Comparison of ENCODE assay signal across 9 mouse cellular contexts in the genomic region with DNA sequence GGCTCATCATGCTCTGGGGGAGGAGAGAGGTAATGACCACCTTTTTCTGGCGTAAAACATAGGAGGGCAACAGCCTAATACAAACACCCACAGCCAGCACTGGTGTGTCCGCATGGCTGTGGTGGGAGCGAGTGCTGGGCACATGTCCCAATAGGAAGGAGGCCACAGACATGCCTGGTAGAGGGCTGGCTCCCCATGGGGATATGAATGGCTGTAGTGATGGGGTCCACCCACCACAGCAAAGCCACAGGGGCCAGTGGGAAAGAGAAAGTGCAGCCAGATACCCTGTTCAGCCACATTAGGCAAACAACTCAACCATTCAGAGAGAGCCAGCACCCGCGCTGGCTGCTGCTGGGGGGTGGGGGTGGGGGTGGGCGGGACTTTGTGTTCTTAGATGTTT.
A peak's percentile ranks its signal among the peaks of the same experiment; 100 is the strongest.
DNase-seq lines count a peak whose midpoint lies in the region; ATAC-seq and TF ChIP-seq lines count a peak whose summit lies in the region.
"Had no signal": no experiment of that assay in that cellular context is flagged by ENCODE, and none has a peak within 500 bp of the region (broad histone marks: within the 10 kb centered on the region; RNA-seq: fewer than 3 reads in every experiment).

No protein-coding gene starts in this region.

- H3K27ac ChIP-seq in layer of hippocampus, adult 2 months: peak overlapping the region; percentile 87
- H3K27ac ChIP-seq in embryonic facial prominence, embryonic 12.5 days: no peak overlapping the region
- peak overlapping the region; percentile 100; the same call in 1 of the 2 replicates for H3K27ac ChIP-seq in hindbrain, embryonic 11.5 days (ENCODE audit: low read depth, low read length)
- H3K27ac ChIP-seq in midbrain, embryonic 11.5 days (ENCODE audit: low read depth, low read length): no peak overlapping the region
- no peak overlapping the region for H3K27ac ChIP-seq in thymus, adult 2 months (ENCODE audit: control insufficient read depth, insufficient read depth, low read length)

- DNase-seq in layer of hippocampus, adult 2 months (ENCODE audit: low spot score in 2 of 2): no peak
- no peak for DNase-seq in layer of hippocampus, postnatal 14 days (ENCODE audit: low spot score in 2 of 2)
- no peak for DNase-seq in hindbrain, embryonic 11.5 days (ENCODE audit: low spot score)
- peak; percentile 83 for DNase-seq in midbrain, embryonic 11.5 days (ENCODE audit: low spot score, missing footprints)
- no peak for DNase-seq in testis, postnatal 10 days (ENCODE audit: low spot score)
- DNase-seq in kidney, adult 18-20 months: no peak
- DNase-seq in thymus, adult 2 months: no peak

- H3K9me3 ChIP-seq in embryonic facial prominence, embryonic 12.5 days: no peaks in the 10 kb centered on the region
- H3K9me3 ChIP-seq in hindbrain, embryonic 11.5 days (ENCODE audit: control insufficient read depth, low read length): no peaks in the 10 kb centered on the region
- H3K9me3 ChIP-seq in midbrain, embryonic 11.5 days (ENCODE audit: control insufficient read depth, low read length): no peaks in the 10 kb centered on the region

- 33% methylated on average over 6 of the region's 6 CpGs for WGBS in embryonic facial prominence, embryonic 12.5 days
- 33% methylated on average over 5 of the region's 6 CpGs for WGBS in hindbrain, embryonic 11.5 days
- 37% methylated on average over 6 of the region's 6 CpGs for WGBS in midbrain, embryonic 11.5 days
- WGBS in thymus, adult 2 months: 78% methylated on average over 6 of the region's 6 CpGs

- no peak for TF ChIP-seq CTCF in layer of hippocampus, adult 2 months (conservative IDR thresholded peaks at IDR 0.05)
- TF ChIP-seq CTCF in thymus, adult 2 months (IDR thresholded peaks at IDR 0.05; ENCODE audit: borderline replicate concordance, control insufficient read depth, extremely low read depth, insufficient read depth, low read length, poor library complexity): no peak

- no peak overlapping the region for H3K9ac ChIP-seq in embryonic facial prominence, embryonic 12.5 days
- no peak overlapping the region for H3K9ac ChIP-seq in hindbrain, embryonic 11.5 days (ENCODE audit: low read depth, low read length)
- no peak overlapping the region for H3K9ac ChIP-seq in midbrain, embryonic 11.5 days (ENCODE audit: low read length)

- no peak for TF ChIP-seq POLR2A in thymus, adult 2 months (IDR thresholded peaks at IDR 0.05; ENCODE audit: control insufficient read depth, extremely low read depth, insufficient read depth, low read length, poor library complexity)

- peaks cover 45% of the 10 kb centered on the region for H3K4me1 ChIP-seq in embryonic facial prominence, embryonic 12.5 days
- peaks cover 24% of the 10 kb centered on the region for H3K4me1 ChIP-seq in hindbrain, embryonic 11.5 days (replicated peaks; ENCODE audit: control insufficient read depth, insufficient read depth, low read length)
- peaks cover 39% of the 10 kb centered on the region for H3K4me1 ChIP-seq in midbrain, embryonic 11.5 days (ENCODE audit: control insufficient read depth, insufficient read depth, low read length)
- peaks cover 40% of the 10 kb centered on the region for H3K4me1 ChIP-seq in thymus, adult 2 months (replicated peaks; ENCODE audit: control insufficient read depth, insufficient read depth, low read length)

- peak overlapping the region; percentile 3; the same call in 1 of the 2 replicates for H3K4me2 ChIP-seq in embryonic facial prominence, embryonic 12.5 days (replicated peaks)
- H3K4me2 ChIP-seq in hindbrain, embryonic 11.5 days (replicated peaks; ENCODE audit: low read depth, low read length): no peak overlapping the region
- no peak overlapping the region for H3K4me2 ChIP-seq in midbrain, embryonic 11.5 days

- no peak for ATAC-seq in embryonic facial prominence, embryonic 12.5 days (ENCODE audit: insufficient number of reproducible peaks, insufficient read depth, low FRiP score, low TSS enrichment)
- no peak for ATAC-seq in hindbrain, embryonic 11.5 days (ENCODE audit: low FRiP score)
- ATAC-seq in midbrain, embryonic 11.5 days (ENCODE audit: low FRiP score): no peak
- ATAC-seq: Patski had no signal

- peaks cover 15% of the 10 kb centered on the region for H3K27me3 ChIP-seq in embryonic facial prominence, embryonic 12.5 days
- H3K27me3 ChIP-seq in hindbrain, embryonic 11.5 days (ENCODE audit: control insufficient read depth, insufficient read depth, low read length): no peaks in the 10 kb centered on the region; the same call in 1 of the 2 replicates
- H3K27me3 ChIP-seq in midbrain, embryonic 11.5 days (ENCODE audit: control insufficient read depth, insufficient read depth, low read length): peaks cover 4% of the 10 kb centered on the region
- no peaks in the 10 kb centered on the region for H3K27me3 ChIP-seq in thymus, adult 2 months (ENCODE audit: control insufficient read depth, insufficient read depth, low read length)
- H3K27me3 ChIP-seq: Patski had no signal

- no peak overlapping the region for H3K4me3 ChIP-seq in layer of hippocampus, adult 2 months
- no peak overlapping the region for H3K4me3 ChIP-seq in embryonic facial prominence, embryonic 12.5 days
- H3K4me3 ChIP-seq in hindbrain, embryonic 11.5 days (ENCODE audit: low read depth, low read length): no peak overlapping the region
- no peak overlapping the region for H3K4me3 ChIP-seq in midbrain, embryonic 11.5 days (ENCODE audit: low read depth, low read length)
- H3K4me3 ChIP-seq in thymus, adult 2 months (ENCODE audit: control insufficient read depth, insufficient read depth, low read length): no peak overlapping the region

- no peaks in the 10 kb centered on the region for H3K36me3 ChIP-seq in embryonic facial prominence, embryonic 12.5 days
- H3K36me3 ChIP-seq in hindbrain, embryonic 11.5 days (ENCODE audit: control insufficient read depth, insufficient read depth, low read length): no peaks in the 10 kb centered on the region
- H3K36me3 ChIP-seq in midbrain, embryonic 11.5 days (ENCODE audit: control insufficient read depth, insufficient read depth, low read length): no peaks in the 10 kb centered on the region
- no peaks in the 10 kb centered on the region for H3K36me3 ChIP-seq in thymus, adult 2 months (ENCODE audit: control insufficient read depth, insufficient read depth, low read length)

Comparison
In these comparisons a context has a peak if more than half of its experiments do, and no peak if none do; other contexts are left out.
1. H3K27ac ChIP-seq: peak in layer of hippocampus, adult 2 months (single experiment) and hindbrain, embryonic 11.5 days (single experiment); none in embryonic facial prominence, embryonic 12.5 days (single experiment), midbrain, embryonic 11.5 days (single experiment) and thymus, adult 2 months (single experiment).